Mouse (Mus musculus) hindbrain, embryonic 11.5 days (tissue): ENCODE results near the gene Rere. TPM values are rescaled to one million over a fixed set of nuclear protein-coding genes. Genes with fewer than 3 reads are reported as not detected.

ENCODE experiments used
- ATAC-seq: fragments of 200-750 bp; cut with Nextera tagmentation; 2 replicates; pipeline ENCODE4 v1.8.0; 2017; ENCODE audit warnings: mild to moderate bottlenecking, moderate TSS enrichment, moderate library complexity; ENCODE audit not compliant: low FRiP score
- DNase-seq: peaks from one replicate; pipeline ENCODE4 v3.0.0-alpha.2; 2015; ENCODE audit warnings: low spot score
- H3K27ac ChIP-seq: fragments of 300-500 bp; sonication (generic); 2 replicates; pipeline ENCODE4 v1.5.1; 2014; ENCODE audit warnings: mild to moderate bottlenecking, low read depth, low read length
- H3K27me3 ChIP-seq: fragments of 300-500 bp; sonication (generic); 2 replicates; pipeline ENCODE4 v1.6.1; 2014; ENCODE audit warnings: mild to moderate bottlenecking, low read length, moderate library complexity, mixed read lengths; ENCODE audit not compliant: control insufficient read depth, insufficient read depth
- H3K36me3 ChIP-seq: fragments of 300-500 bp; sonication (generic); 2 replicates; pipeline ENCODE4 v1.6.1; 2014; ENCODE audit warnings: mild to moderate bottlenecking, low read length, moderate library complexity, mixed read lengths; ENCODE audit not compliant: control insufficient read depth, insufficient read depth
- H3K4me1 ChIP-seq: fragments of 300-500 bp; sonication (generic); replicated peaks from 2 replicates; pipeline ENCODE4 v1.6.1; 2014; ENCODE audit warnings: low read length, mixed read lengths; ENCODE audit not compliant: control insufficient read depth, insufficient read depth
- H3K4me2 ChIP-seq: fragments of 300-500 bp; sonication (generic); replicated peaks from 2 replicates; pipeline ENCODE4 v1.6.1; 2014; ENCODE audit warnings: mild to moderate bottlenecking, low read depth, low read length
- H3K4me3 ChIP-seq: fragments of 300-500 bp; sonication (generic); 2 replicates; pipeline ENCODE4 v1.5.1; 2014; ENCODE audit warnings: low read depth, low read length
- H3K9ac ChIP-seq: fragments of 300-500 bp; sonication (generic); 2 replicates; pipeline ENCODE4 v1.6.1; 2014; ENCODE audit warnings: low read depth, low read length
- H3K9me3 ChIP-seq: fragments of 300-500 bp; sonication (generic); 2 replicates; pipeline ENCODE4 v1.6.1; 2016; ENCODE audit warnings: low read length; ENCODE audit not compliant: control insufficient read depth
- WGBS: fragments of 180-500 bp; shearing (Covaris S2); extraction: QIAGEN DNeasy Blood & Tissue Kit; methylation state at CpG from one replicate; pipeline ENCODE4 v1.1.7; 2014; 5-methylcytosine and 5-hydroxymethylcytosine counted together
- polyA plus RNA-seq: library from polyadenylated mRNA; unstranded; fragments of >200 nt; fragmentation: Nextera tagmentation; extraction: Ambion mirVana; gene quantifications from 2 replicates; pipeline ENCODE4 v1.2.1, GENCODE M21; 2014

The Rere gene
- polyA plus RNA-seq, 1 experiment from 2014 or later: 50.0 TPM

- DNase-seq (no peak), ATAC-seq (no peak)
- Histone ChIP-seq H3K27me3 (no peaks in the 10 kb centered on the region), H3K4me1 (no peaks in the 10 kb centered on the region), H3K27ac (no peak overlapping the region), H3K9me3 (no peaks in the 10 kb centered on the region), H3K9ac (no peak overlapping the region), H3K36me3 (no peaks in the 10 kb centered on the region), H3K4me2 (no peak overlapping the region), H3K4me3 (no peak overlapping the region)
- WGBS: 93% methylated on average over 2 of the region's 2 CpGs
Measured at GRCm38 (mm10) chr4:150352736-150353135, 71.3 kb downstream of the Rere start.

DNA sequence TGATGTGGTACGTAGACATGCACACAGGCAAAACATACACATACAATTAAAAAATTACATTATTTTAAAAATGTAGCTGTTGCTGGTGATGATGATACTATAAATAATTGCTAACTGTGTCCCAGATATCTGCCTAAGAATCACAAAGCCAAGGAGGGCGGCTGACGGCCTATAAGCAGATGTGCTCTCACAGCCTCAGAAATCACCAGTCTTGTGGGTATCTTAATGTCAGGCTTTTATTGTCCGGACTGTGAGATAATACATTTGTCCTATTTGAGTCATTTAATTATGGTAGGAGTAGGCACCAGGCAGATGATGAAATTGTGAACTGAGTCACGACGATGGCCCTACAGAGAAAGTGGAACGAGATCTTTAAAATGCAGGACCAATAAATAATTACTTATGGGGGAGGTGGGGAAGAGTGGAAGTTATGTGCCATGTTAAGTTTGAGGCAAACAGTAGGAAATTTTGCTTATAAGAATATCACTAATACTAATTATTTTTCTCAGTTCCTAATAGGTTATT, 72.0 kb downstream of the Rere start:
- 96% methylated on average over 7 of the region's 7 CpGs for WGBS
- Histone ChIP-seq H3K9me3 (no peaks in the 10 kb centered on the region), H3K4me1 (no peaks in the 10 kb centered on the region), H3K36me3 (no peaks in the 10 kb centered on the region), H3K4me3 (no peak overlapping the region), H3K4me2 (no peak overlapping the region), H3K9ac (no peak overlapping the region), H3K27ac (no peak overlapping the region), H3K27me3 (no peaks in the 10 kb centered on the region)
- no peak for ATAC-seq
- no peak for DNase-seq

DNA sequence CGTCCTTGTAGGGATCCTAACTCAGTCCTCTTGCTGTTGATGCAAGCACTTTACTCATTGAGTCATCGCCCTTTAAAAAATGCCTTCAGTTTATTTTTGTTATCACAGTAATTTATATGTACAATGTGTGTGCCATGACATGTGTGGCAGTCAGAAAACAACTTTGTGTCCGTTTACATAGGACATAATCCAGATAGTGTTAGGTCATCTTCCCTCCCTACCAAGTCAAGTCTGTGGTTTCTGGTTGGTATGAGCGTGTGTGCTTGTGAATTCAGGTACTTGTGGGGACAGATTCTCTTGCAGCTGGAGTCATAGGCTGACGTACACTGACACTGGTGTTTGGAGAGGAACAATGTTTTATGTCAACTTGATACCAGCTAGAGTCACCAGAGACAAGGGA, 74.4 kb downstream of the Rere start:
- no peak overlapping the region for H3K4me2 ChIP-seq

DNA sequence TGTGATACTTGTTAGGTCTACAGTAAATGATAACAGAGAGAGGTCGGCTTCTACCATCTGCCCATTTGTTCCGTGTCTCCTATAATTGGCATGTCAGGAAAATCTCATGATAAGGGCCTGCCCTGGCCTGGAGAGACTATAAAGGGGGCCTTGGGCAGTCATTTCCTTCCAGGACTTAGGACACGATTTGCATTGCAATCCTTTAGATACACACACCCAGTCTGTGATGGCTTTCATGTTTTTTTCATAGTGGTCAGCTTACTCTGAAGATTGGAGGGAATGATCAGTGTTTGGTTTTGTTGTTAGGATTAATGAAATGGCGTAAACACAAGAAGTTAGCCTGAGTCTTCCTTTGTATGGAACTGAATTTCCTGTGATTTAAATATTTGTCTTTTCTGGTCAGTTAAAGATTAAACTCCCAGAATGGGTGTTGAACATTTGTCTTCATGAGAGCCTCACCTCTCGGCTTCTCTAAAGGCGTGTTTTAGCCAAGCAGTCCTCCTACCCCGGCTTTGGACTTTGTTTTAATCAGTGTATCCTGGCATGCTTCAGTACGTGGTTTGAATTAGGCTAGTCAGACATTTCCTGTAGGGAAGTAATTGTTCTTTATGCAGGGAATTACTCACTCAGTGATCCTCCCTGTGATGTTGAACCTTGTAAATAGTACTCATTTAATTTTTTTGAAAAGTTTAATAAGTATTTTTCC, 80.7 kb downstream of the Rere start:
- no peaks in the 10 kb centered on the region for H3K27me3 ChIP-seq
- H3K4me1 ChIP-seq: peaks cover 5% of the 10 kb centered on the region; the same call in 1 of the 2 replicates
- ATAC-seq (no peak), DNase-seq (no peak)
- no peak overlapping the region for H3K9ac ChIP-seq
- H3K9me3 ChIP-seq: no peaks in the 10 kb centered on the region
- H3K36me3 ChIP-seq: no peaks in the 10 kb centered on the region
- H3K4me2 ChIP-seq: no peak overlapping the region
- H3K27ac ChIP-seq: peak overlapping the region; percentile 43
- no peak overlapping the region for H3K4me3 ChIP-seq
- WGBS: 14% methylated on average over 8 of the region's 8 CpGs

More for the DNA sequence above, 74.4 kb downstream of the Rere start:
- ATAC-seq (no peak), DNase-seq (no peak)
- H3K4me3 ChIP-seq: no peak overlapping the region
- no peaks in the 10 kb centered on the region for H3K36me3 ChIP-seq
- WGBS: 96% methylated on average over 5 of the region's 5 CpGs
- H3K27me3 ChIP-seq: no peaks in the 10 kb centered on the region
- no peaks in the 10 kb centered on the region for H3K4me1 ChIP-seq
- H3K9ac ChIP-seq: no peak overlapping the region
- H3K9me3 ChIP-seq: no peaks in the 10 kb centered on the region
- H3K27ac ChIP-seq: no peak overlapping the region

- Histone ChIP-seq H3K4me1 (peaks cover 5% of the 10 kb centered on the region; the same call in 1 of the 2 replicates), H3K27me3 (no peaks in the 10 kb centered on the region), H3K9ac (no peak overlapping the region), H3K27ac (no peak overlapping the region), H3K36me3 (no peaks in the 10 kb centered on the region), H3K4me3 (no peak overlapping the region), H3K9me3 (no peaks in the 10 kb centered on the region), H3K4me2 (no peak overlapping the region)
- no peak for ATAC-seq
- no peak for DNase-seq
- 34% methylated on average over 5 of the region's 5 CpGs for whole genome bisulfite sequencing
Measured at GRCm38 (mm10) chr4:150362858-150363257, 81.4 kb downstream of the Rere start.

- H3K4me1 ChIP-seq: peaks cover 5% of the 10 kb centered on the region; the same call in 1 of the 2 replicates
- DNase-seq: no peak
- no peak overlapping the region for H3K4me2 ChIP-seq
- no peak for ATAC-seq
- no peak overlapping the region for H3K9ac ChIP-seq
- H3K9me3 ChIP-seq: no peaks in the 10 kb centered on the region
- H3K27ac ChIP-seq: no peak overlapping the region
- no peaks in the 10 kb centered on the region for H3K36me3 ChIP-seq
- no peaks in the 10 kb centered on the region for H3K27me3 ChIP-seq
- H3K4me3 ChIP-seq: no peak overlapping the region
- 95% methylated on average over 2 of the region's 2 CpGs for WGBS
Measured at GRCm38 (mm10) chr4:150364786-150365185, 83.3 kb downstream of the Rere start.

- Histone ChIP-seq H3K4me2 (no peak overlapping the region), H3K4me1 (peaks cover 5% of the 10 kb centered on the region), H3K27ac (no peak overlapping the region), H3K27me3 (no peaks in the 10 kb centered on the region), H3K4me3 (no peak overlapping the region), H3K9ac (no peak overlapping the region), H3K36me3 (no peaks in the 10 kb centered on the region), H3K9me3 (no peaks in the 10 kb centered on the region)
- no peak for DNase-seq
- WGBS: 78% methylated on average over 6 of the region's 6 CpGs
- no peak for ATAC-seq
Measured at GRCm38 (mm10) chr4:150366510-150367208, 85.2 kb downstream of the Rere start.

DNA sequence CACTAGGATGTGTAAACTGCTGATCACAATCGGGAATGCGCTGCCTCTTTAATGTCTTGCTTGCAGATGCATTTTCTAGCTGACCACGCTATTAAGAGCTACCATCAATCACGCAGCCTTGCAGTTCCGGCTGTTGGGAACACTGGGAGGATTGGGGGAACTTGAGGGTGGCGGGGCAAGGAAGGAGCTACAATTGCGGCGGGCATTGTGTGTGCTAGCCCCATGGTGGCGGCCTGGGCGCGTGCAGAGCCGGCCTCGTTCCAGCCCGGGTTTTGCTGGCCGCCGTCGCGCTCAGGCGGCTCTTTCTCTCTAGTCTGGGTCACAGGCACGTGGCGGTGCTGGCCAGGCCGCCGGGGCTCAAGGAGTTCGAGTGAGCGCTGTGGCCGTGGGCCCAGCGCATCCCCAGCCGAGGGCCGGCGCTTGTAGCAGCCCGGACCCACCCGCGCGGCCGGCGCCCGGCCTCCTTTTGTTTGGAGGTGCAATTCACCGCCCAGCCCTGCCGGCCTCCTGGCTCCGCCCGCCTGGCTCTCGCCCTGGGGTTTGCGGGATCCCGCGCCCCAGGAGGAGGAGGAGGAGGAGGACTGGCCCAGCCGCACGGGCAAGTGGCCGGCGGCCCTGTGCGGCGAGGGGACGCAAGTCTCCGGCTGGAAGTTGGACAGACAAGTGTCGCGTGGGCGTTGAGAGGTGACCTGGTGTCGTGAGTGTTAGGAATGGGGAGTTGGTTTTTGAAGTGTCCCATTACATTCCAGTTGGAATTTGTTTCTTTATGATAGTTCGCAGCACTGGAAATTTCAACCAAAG, 90.3 kb downstream of the Rere start:
- Histone ChIP-seq H3K27me3 (no peaks in the 10 kb centered on the region), H3K4me2 (peak overlapping the region; percentile 85), H3K4me3 (peak overlapping the region; percentile 50), H3K36me3 (no peaks in the 10 kb centered on the region), H3K27ac (peak overlapping the region; percentile 94), H3K9ac (peak overlapping the region; percentile 78), H3K9me3 (no peaks in the 10 kb centered on the region), H3K4me1 (peaks cover 18% of the 10 kb centered on the region)
- peak; percentile 95 for ATAC-seq
- peak; percentile 90 for DNase-seq
- WGBS: under 1% methylated on average over 57 of the region's 58 CpGs
